Mouse (Mus musculus) lung, embryonic 14.5 days (tissue): ENCODE data around the gene Ccdc97. TPM values are rescaled to one million over a fixed set of nuclear protein-coding genes. Genes with fewer than 3 reads are reported as not detected.

Experiments used
- ATAC-seq: fragments of 200-750 bp; cut with Nextera tagmentation; 2 replicates; pipeline ENCODE4 v1.8.0; 2017; ENCODE audit warnings: mild to moderate bottlenecking, moderate TSS enrichment, moderate library complexity; ENCODE audit not compliant: insufficient read depth
- DNase-seq: peaks from one replicate; pipeline ENCODE4 v3.0.0-alpha.2; 2015
- H3K27ac ChIP-seq: fragments of 300-500 bp; sonication (generic); 2 replicates; pipeline ENCODE4 v1.5.1; 2014; ENCODE audit warnings: low read depth, mild to moderate bottlenecking, moderate library complexity
- H3K27me3 ChIP-seq: fragments of 300-500 bp; sonication (generic); 2 replicates; pipeline ENCODE4 v1.6.1; 2014; ENCODE audit warnings: low read length, control low read depth; ENCODE audit not compliant: insufficient read depth
- H3K36me3 ChIP-seq: fragments of 300-500 bp; sonication (generic); 2 replicates; pipeline ENCODE4 v1.6.1; 2014; ENCODE audit warnings: control low read depth; ENCODE audit not compliant: insufficient read depth
- H3K4me1 ChIP-seq: fragments of 300-500 bp; sonication (generic); 2 replicates; pipeline ENCODE4 v1.6.1; 2014; ENCODE audit warnings: antibody characterized with exemption, control low read depth; ENCODE audit not compliant: insufficient read depth
- H3K4me2 ChIP-seq: fragments of 300-500 bp; sonication (generic); 2 replicates; pipeline ENCODE4 v1.6.1; 2014; ENCODE audit warnings: mild to moderate bottlenecking
- H3K4me3 ChIP-seq: fragments of 300-500 bp; sonication (generic); 2 replicates; pipeline ENCODE4 v1.5.1; 2014; ENCODE audit warnings: low read depth, low read length
- H3K9ac ChIP-seq: fragments of 300-500 bp; sonication (generic); 2 replicates; pipeline ENCODE4 v1.6.1; 2014
- H3K9me3 ChIP-seq: fragments of 300-500 bp; sonication (generic); 2 replicates; pipeline ENCODE4 v1.6.1; 2016; ENCODE audit warnings: low read depth, low read length, control low read depth
- CTCF ChIP-seq: IDR thresholded peaks from 2 replicates; pipeline ENCODE4 v1.5.1; 2016; ENCODE audit warnings: antibody characterized with exemption, low read depth
- WGBS: fragments of 180-500 bp; shearing (Covaris S2); extraction: QIAGEN DNeasy Blood & Tissue Kit; methylation state at CpG from one replicate; pipeline ENCODE4 v1.1.7; 2014; 5-methylcytosine and 5-hydroxymethylcytosine counted together
- polyA plus RNA-seq: library from polyadenylated mRNA; unstranded; fragments of >200 nt; fragmentation: Nextera tagmentation; extraction: Ambion mirVana; gene quantifications from 2 replicates; pipeline ENCODE4 v1.2.1, GENCODE M21; 2014

Gene Ccdc97
- polyA plus RNA-seq, 1 experiment from 2014 or later = 29.4 TPM

DNA sequence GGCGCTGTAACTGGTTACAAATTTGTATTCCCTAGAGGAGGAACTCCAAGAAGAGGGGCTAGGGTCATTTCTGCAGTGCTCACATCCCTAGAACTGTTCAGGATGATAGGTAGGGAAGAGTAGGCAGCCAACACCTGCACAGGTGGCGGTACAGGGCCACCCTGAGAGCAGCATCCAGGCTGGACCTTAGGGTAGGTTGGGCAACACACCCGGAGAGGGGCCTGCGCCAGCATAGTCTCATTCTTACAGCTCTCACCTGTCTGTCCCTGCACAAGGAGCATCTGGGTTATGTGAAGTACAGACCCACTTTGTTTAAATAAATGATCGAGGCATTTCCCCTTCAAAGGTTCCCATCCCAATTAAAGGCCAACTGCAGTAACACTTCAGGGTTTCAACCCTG is 1.9 kb upstream of the Ccdc97 start:
- H3K9ac ChIP-seq = no peak overlapping the region
- no peak for TF ChIP-seq CTCF
- no peak overlapping the region for H3K4me2 ChIP-seq
- H3K36me3 ChIP-seq = peaks cover 66% of the 10 kb centered on the region
- WGBS = 84% methylated on average over 5 of the region's 5 CpGs
- DNase-seq = no peak
- no peak overlapping the region for H3K4me3 ChIP-seq
- no peak for ATAC-seq
- H3K27ac ChIP-seq = no peak overlapping the region
- H3K4me1 ChIP-seq = no peaks in the 10 kb centered on the region
- no peaks in the 10 kb centered on the region for H3K27me3 ChIP-seq
- H3K9me3 ChIP-seq = no peaks in the 10 kb centered on the region

DNA sequence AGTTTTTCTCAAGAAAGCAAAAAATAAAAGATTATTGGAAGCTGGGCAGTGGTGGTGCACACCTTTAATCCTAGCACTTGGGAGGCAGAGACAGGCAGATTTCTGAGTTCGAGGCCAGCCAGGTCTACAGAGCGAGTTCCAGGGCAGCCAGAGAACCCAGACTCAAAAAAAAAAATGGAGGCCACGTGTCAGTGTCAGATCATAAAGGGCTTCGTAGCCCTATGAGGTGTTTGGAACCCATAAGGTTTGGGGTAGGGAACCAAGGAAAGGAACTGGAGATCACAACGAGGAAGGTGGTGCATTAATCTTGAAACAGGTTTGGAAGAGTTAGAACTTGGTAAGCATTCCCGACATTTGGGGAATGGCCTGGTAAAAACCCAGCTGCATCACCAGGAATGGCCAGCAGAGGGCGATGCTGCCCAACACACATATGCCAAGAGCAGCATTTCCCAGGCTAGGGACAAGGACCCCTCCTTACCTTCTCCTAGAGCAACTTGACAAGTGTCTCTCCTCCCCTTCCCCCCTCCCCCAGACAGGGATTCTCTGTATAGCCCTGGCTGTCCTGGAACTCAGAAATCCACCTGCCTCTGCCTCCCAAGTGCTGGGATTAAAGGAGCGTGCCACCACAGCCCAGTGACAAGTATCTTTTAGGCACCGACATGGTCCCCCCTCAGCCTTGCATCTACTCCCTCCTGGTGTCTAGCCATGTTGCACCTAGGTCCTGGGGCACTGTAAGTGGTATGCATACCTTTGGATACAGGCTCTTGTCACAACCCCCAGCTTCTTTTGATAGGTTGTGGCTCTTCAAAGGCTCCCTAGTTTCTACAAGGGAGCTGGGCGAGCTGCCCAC is 1.1 kb upstream of the Ccdc97 start:
- Histone ChIP-seq H3K27me3 (no peaks in the 10 kb centered on the region), H3K4me2 (no peak overlapping the region), H3K36me3 (peaks cover 66% of the 10 kb centered on the region), H3K9me3 (no peaks in the 10 kb centered on the region), H3K4me1 (no peaks in the 10 kb centered on the region), H3K9ac (no peak overlapping the region), H3K4me3 (no peak overlapping the region), H3K27ac (no peak overlapping the region)
- TF ChIP-seq CTCF = peak; percentile 95
- ATAC-seq (peak; percentile 49; the same call in 1 of the 2 replicates), DNase-seq (peak; percentile 88)
- 57% methylated on average over 10 of the region's 10 CpGs for WGBS

DNA sequence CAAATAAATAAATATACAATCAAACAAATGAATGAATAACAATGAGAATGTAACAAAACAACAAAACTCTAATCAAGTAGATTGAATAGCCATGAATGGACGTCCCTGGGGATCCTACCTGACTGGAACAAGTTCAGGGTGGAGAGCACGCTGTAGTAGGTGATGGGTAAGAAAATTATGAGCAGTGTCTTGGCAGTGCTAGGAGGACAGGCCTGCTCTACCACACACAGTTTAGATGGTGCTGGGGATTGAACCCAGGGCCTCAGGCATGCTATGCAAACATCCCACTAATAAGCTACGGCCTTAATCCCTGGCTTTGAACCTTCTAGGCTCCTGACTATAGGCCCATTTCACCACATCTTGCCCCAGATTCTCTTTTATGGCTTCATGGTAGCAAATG is 1.4 kb downstream of the Ccdc97 start:
- Histone ChIP-seq H3K4me3 (peak overlapping the region; percentile 59; the same call in 1 of the 2 replicates), H3K9me3 (no peaks in the 10 kb centered on the region), H3K36me3 (peaks cover 65% of the 10 kb centered on the region), H3K27me3 (no peaks in the 10 kb centered on the region), H3K9ac (no peak overlapping the region), H3K4me1 (no peaks in the 10 kb centered on the region), H3K27ac (no peak overlapping the region), H3K4me2 (peak overlapping the region; percentile 58)
- TF ChIP-seq CTCF = no peak
- DNase-seq = no peak
- ATAC-seq = no peak
- 84% methylated on average over 3 of the region's 3 CpGs for WGBS

DNA sequence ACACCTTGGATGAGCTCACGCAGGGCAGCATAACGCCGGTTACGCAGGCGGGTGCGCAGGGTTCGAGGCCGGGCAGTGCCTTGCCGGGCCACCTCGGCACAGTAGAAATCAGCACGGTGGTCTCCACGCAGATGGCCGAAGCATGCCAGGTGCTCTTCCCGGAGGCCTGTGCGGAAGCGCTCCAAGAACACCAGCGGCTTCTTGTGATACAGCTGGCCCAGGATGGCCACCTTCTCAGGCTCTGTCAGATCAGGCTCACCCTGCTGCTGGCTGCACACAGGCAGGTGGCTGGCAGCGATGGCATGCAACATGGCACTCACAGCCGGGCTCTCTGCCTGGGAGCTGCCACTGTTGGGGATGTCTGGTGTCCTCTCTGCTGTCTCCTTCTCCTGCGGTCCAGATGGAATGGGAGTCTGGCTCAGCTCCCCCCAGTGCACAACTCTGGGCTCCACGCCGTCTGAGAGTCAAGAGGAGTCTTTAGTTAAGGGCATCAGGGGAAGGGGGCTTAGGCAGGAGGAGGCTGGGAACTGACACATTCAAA is 3.1 kb downstream of the Ccdc97 start:
- Histone ChIP-seq H3K4me1 (0 out of 2 replicates have a peak, but pooled peaks cover 4% of the 10 kb centered on the region), H3K4me3 (no peak overlapping the region), H3K27me3 (no peaks in the 10 kb centered on the region), H3K9me3 (no peaks in the 10 kb centered on the region), H3K4me2 (no peak overlapping the region), H3K9ac (no peak overlapping the region), H3K27ac (no peak overlapping the region), H3K36me3 (peaks cover 59% of the 10 kb centered on the region)
- TF ChIP-seq CTCF = no peak
- WGBS = 96% methylated on average over 22 of the region's 22 CpGs
- DNase-seq (no peak), ATAC-seq (no peak)

DNA sequence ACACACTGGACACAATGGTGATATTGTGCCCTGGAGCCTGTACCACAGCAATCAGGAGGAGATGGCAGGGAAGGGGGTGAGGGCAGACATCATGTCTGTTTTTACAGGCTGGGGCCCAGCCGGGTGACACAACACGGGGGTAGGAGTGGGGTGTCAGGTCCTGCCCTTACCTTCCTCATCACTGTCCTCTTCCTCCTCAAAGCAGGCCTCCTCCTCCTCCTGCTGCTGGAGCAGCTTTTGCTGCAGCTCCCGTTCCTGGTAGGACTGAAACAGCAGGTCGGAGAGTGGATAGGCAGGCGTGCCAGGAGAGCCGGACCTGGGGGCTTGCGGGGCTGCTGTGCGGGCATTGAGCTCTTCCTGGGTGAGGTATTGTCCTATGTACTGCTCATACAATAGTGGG is 4.3 kb downstream of the Ccdc97 start:
- Histone ChIP-seq H3K4me2 (no peak overlapping the region), H3K36me3 (peaks cover 51% of the 10 kb centered on the region), H3K9ac (no peak overlapping the region), H3K27ac (no peak overlapping the region), H3K27me3 (no peaks in the 10 kb centered on the region), H3K9me3 (no peaks in the 10 kb centered on the region), H3K4me3 (no peak overlapping the region), H3K4me1 (peaks cover 13% of the 10 kb centered on the region; the same call in 1 of the 2 replicates)
- no peak for TF ChIP-seq CTCF
- DNase-seq (no peak), ATAC-seq (no peak)
- WGBS = 92% methylated on average over 8 of the region's 8 CpGs

DNA sequence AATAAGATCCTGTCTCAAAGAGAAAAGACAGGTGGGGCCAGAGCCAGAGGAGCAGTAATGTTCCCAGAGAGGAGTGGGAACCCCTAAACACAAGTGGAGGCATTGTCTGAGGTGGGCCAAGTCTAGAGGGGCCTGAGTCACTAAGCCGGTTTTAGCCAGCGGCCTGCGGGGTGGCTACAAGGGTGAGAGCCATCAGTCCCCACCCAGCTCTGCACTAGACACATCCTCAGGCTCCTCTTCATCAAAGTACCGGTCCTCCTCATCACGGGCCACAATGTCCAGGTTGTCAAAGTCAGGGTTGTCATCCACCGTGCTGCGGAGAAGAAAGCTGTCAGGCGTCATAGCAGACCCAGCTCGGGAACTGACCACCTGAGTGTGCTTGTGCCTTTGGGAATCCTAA is 6.1 kb downstream of the Ccdc97 start:
- Histone ChIP-seq H3K9me3 (no peaks in the 10 kb centered on the region), H3K27me3 (no peaks in the 10 kb centered on the region), H3K36me3 (peaks cover 51% of the 10 kb centered on the region), H3K4me1 (peaks cover 15% of the 10 kb centered on the region; the same call in 1 of the 2 replicates), H3K9ac (no peak overlapping the region), H3K27ac (no peak overlapping the region), H3K4me3 (no peak overlapping the region), H3K4me2 (no peak overlapping the region)
- ATAC-seq = no peak
- DNase-seq = no peak
- WGBS = 86% methylated on average over 9 of the region's 9 CpGs
- TF ChIP-seq CTCF = no peak

DNA sequence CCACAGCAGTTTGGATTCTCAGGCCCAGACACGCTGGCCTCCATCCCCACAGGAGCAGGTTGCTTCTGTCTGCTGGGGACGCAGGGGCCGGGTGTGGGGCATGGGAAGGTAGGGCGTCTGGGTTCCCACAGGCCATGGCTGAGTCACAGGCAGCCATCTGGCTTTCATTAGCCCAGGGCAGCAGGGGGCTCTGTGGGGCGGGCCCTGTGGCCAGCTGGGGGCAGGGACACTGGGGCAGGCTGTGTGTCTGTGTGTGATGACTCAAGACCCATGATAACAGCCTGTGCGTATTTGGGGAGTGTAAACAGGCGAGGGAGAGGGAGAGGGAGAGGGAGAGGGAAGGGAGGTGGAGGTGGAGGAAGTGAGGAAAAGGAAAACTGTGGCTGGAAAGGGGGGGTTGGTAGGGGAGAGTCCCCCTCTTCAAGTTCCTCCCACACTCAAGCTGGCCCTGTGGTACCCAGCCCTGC is 7.1 kb downstream of the Ccdc97 start:
- H3K36me3 ChIP-seq = peaks cover 49% of the 10 kb centered on the region
- H3K27me3 ChIP-seq = no peaks in the 10 kb centered on the region
- TF ChIP-seq CTCF = no peak
- H3K9ac ChIP-seq = no peak overlapping the region
- H3K27ac ChIP-seq = no peak overlapping the region
- WGBS = 16% methylated on average over 7 of the region's 7 CpGs
- H3K4me3 ChIP-seq = no peak overlapping the region
- no peaks in the 10 kb centered on the region for H3K9me3 ChIP-seq
- ATAC-seq (no peak), DNase-seq (no peak)
- H3K4me1 ChIP-seq = peaks cover 17% of the 10 kb centered on the region; the same call in 1 of the 2 replicates
- H3K4me2 ChIP-seq = no peak overlapping the region
